In genomic region chr4:58320293-58320692, GRCm38 (mm10) we compare ENCODE assay signal across 17 mouse cellular contexts. TPM values are rescaled to one million over a fixed set of nuclear protein-coding genes. Genes with fewer than 3 reads are reported as not detected.
"Had no signal": no experiment of that assay in that cellular context is flagged by ENCODE, and none has a peak within 500 bp of the region (broad histone marks: within the 10 kb centered on the region; RNA-seq: fewer than 3 reads in every experiment).

No protein-coding gene starts in this region.

- H3K36me3 ChIP-seq: intestine, embryonic 15.5 days; kidney, embryonic 15.5 days; limb, embryonic 12.5 days; limb, embryonic 15.5 days; liver, embryonic 13.5 days had no signal

- DNase-seq: kidney, adult 11 months; layer of hippocampus, postnatal 36 days; left cerebral cortex, postnatal 4 days; liver, embryonic 13.5 days; lung, adult 2 months; lung, postnatal 14 days; lung, postnatal 4 days; midbrain, embryonic 14.5 days; thymus, adult 2 months; thymus, postnatal 14 days; thymus, postnatal 4 days had no signal

- ATAC-seq: intestine, embryonic 15.5 days had no signal

- H3K9ac ChIP-seq: intestine, embryonic 15.5 days; kidney, embryonic 15.5 days; limb, embryonic 12.5 days; limb, embryonic 15.5 days; liver, embryonic 13.5 days had no signal

- H3K4me2 ChIP-seq: intestine, embryonic 15.5 days; kidney, embryonic 15.5 days; limb, embryonic 12.5 days; limb, embryonic 15.5 days; liver, embryonic 13.5 days; midbrain, embryonic 11.5 days had no signal

- H3K4me3 ChIP-seq: intestine, embryonic 15.5 days; kidney, embryonic 15.5 days; limb, embryonic 12.5 days; limb, embryonic 15.5 days; liver, embryonic 13.5 days had no signal

- H3K27ac ChIP-seq: intestine, embryonic 15.5 days; kidney, embryonic 15.5 days; limb, embryonic 12.5 days; limb, embryonic 15.5 days; liver, embryonic 13.5 days had no signal

- H3K9me3 ChIP-seq: intestine, embryonic 15.5 days; kidney, embryonic 15.5 days; limb, embryonic 12.5 days; limb, embryonic 15.5 days; liver, embryonic 13.5 days had no signal

- H3K27me3 ChIP-seq: intestine, embryonic 15.5 days; kidney, embryonic 15.5 days; limb, embryonic 12.5 days; limb, embryonic 15.5 days; liver, embryonic 13.5 days had no signal

- H3K4me1 ChIP-seq: intestine, embryonic 15.5 days; limb, embryonic 12.5 days; limb, embryonic 15.5 days; liver, embryonic 13.5 days had no signal

RNA-seq across cellular contexts. Expression of gene Musk, which starts 34.5 kb away (rescaled TPM):
- polyA plus RNA-seq: midbrain, embryonic 11.5 days; midbrain, embryonic 14.5 days; spleen, adult 2 months had no signal
